Mouse (Mus musculus): ENCODE data around the gene Rptn.
"Not testable (repeated sequence)": the region's sequence is repeated elsewhere in the genome, so short reads cannot be mapped to it uniquely, and the experiment has no call there.

The Rptn gene

GRCm38 (mm10) chr3:93393366-93393765, at the start of gene Rptn:
TSS of gene Rptn (plus strand) at chr3:93393699.
- DNase-seq (ENCODE audit: extremely low spot score) = no peak

- no peak for DNase-seq (ENCODE audit: extremely low spot score)
Observed at GRCm38 (mm10) chr3:93346896-93347295, 46.6 kb upstream of the Rptn start.

- DNase-seq (ENCODE audit: extremely low spot score) = peak; percentile 58
Observed at GRCm38 (mm10) chr3:93360045-93360444, 33.5 kb upstream of the Rptn start.

DNA sequence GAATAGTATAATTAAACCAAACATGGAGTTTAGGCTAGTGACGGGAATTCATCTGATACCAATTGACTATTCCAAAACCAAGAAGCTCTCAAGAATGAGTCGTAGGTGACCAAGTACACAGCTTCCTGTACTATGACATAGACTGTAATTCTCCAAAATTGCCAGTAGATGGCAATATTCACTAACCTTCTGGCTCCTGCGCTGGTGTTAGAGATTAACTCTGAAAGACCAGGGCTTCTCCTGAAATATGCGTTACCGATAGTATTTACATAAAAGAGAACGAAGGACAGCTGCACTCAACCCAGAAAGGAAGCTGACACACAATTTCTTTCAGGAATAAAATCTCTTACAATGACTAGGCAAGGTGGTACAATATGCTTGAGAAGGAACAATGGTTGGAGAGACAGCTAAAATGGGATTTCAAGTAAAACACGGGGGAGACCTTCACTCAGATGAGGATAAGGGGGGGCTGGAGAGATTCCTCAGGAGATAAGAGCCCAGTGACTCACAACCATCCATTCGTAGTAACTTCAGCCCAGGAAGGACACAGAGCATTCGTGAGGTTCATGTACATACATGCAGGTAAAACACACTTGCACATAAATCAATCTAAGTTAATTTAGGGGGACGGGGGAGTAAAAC, 31.4 kb upstream of the Rptn start:
- DNase-seq (ENCODE audit: extremely low spot score) = peak; percentile 45

DNA sequence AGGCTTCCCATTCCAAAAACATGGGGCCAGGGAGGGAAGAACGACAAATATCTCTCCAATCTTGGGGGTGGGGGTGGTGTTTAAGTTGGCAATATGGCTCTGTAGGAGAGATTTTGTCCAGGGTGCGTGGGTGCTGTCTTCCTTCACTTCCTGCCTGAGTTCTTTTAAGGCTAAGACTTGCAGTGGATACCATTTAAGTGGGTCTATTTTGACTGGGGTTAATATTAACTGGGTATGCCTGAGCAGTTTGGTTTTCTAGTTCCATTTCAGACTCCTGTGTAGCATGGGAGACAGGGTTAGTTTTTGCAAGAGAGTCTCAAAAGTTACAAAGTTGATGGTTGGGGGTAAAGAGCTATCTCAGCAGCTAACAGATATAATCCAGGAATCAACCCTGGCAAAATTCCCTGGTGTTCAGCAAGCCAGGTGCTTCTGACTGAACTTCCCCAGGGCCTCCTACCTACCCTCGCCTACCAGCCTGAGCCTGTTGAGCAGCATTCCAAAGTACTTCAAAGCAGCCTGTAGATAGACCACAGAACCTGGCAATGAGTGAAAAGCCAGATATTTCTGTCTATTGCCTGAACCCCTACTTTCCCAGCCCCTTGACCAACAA, 26.4 kb upstream of the Rptn start:
- DNase-seq (ENCODE audit: extremely low spot score) = no peak

- no peak for DNase-seq (ENCODE audit: extremely low spot score)
Observed at GRCm38 (mm10) chr3:93368171-93368570, 25.3 kb upstream of the Rptn start.

DNA sequence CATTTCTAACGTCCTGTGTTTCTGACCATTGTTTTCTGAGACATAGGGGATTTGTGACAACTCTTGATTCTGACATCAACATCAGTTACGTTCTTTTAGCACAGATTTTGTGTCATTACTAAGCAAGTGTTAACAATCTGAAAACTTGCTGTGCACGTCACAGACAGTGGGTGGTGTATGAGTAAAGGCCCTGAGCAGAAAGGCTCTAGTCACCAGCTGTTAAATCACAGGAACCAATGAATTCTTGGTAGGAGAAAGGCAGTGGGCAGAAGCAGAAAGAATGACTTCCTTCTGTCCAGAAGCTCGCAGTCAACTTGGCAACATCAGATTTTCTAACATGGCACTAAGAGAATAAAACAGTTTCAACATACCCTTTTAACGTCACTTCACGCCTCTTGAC, 20.1 kb upstream of the Rptn start:
- no peak for DNase-seq (ENCODE audit: extremely low spot score)

DNA sequence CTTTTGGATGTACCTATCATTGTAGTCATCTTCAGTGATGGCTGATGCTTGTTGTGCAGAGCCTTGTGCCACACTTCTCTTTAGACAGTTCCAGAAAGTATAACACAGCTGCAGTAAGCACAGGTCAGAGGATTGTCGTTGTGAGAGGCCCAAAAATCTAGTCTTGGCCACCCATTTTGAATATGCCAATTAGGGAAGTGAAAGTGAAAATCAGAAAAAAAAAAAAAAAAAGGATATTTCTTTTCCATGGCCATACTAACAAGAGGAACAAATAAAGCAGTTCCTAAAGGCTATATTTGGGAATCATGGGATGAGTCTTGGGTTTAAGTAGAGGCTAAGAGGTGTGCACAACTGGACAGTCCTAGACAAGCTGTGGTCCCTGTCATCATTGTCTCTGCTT, 18.3 kb upstream of the Rptn start:
- DNase-seq (ENCODE audit: extremely low spot score) = no peak

GRCm38 (mm10) chr3:93375601-93376000, 17.9 kb upstream of the Rptn start:
- DNase-seq (ENCODE audit: extremely low spot score) = no peak

DNA sequence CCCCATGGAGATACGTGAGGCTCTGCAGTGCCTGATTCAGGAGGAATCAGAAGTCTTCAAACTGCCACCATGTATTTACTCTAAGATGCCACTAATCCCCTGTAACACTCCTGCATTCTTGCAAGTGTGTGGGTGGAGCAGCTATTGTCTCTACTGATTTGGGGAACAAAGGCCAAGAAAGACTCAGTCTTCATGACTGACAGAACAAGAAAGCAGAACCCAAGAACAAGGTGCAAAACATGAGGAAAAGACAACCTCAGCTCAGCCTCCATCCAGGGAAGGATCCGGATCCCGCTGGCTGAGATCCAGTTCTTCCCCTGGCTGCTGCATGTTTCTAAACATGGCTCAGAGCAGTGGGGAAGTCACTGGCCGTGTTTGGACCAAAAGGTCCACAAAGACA, 15.4 kb upstream of the Rptn start:
- DNase-seq (ENCODE audit: extremely low spot score) = no peak

- DNase-seq (ENCODE audit: extremely low spot score) = no peak
Observed at GRCm38 (mm10) chr3:93403936-93404335, 10.4 kb downstream of the Rptn start.

DNA sequence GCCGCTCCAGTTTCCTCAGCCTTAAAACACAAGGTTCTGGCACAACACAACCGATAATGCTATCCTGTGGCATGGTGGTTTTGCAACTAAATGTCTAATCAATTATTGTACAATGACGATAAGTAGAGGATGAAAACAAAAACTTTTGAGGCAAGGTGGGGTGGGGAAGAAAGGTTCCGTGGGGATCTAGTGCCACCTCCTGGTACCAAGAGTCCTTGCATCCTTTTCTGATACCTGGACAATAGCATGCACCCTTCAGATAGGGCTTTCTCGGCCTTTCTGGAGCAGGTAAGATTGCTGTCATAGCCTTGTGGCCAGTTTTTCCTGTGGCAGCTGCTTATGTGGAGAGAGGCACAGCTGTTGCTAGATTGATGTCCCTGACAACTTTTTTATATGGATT, 13.5 kb downstream of the Rptn start:
- peak; percentile 19 for DNase-seq (ENCODE audit: extremely low spot score)

GRCm38 (mm10) chr3:93411905-93412304, 18.4 kb downstream of the Rptn start:
- DNase-seq (ENCODE audit: extremely low spot score) = no peak

- no peak for DNase-seq (ENCODE audit: extremely low spot score)
Observed at GRCm38 (mm10) chr3:93431673-93432072, 38.2 kb downstream of the Rptn start.

DNA sequence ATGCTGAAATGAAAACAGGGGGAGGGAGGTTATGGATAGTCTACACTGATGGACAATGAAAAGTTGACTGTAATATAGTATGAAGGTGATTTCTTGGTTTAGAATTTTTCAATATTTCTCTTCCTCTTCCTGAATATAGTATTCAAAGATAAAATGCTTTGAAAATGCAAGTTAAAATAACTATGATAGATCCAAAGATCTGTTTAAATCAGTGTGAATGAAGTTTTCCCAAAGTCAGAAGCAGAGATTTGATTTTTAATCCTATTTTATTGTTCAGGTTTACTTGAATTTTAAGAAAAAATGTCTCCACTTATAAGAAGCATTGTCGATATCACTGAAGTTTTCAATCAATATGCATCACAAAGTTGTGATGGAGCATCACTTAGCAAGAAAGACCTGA, 48.5 kb downstream of the Rptn start, which contains the start of gene Tchh:
TSS of gene Tchh (plus strand) at position 301 of the 400 bp plus-strand sequence.
- no peak for DNase-seq (ENCODE audit: extremely low spot score)

GRCm38 (mm10) chr3:93443501-93444101, 50.1 kb downstream of the Rptn start:
- DNase-seq (ENCODE audit: extremely low spot score) = peak; percentile 73

GRCm38 (mm10) chr3:93444343-93445164, 51.1 kb downstream of the Rptn start:
- peak; percentile 82 for DNase-seq (ENCODE audit: extremely low spot score)

DNA sequence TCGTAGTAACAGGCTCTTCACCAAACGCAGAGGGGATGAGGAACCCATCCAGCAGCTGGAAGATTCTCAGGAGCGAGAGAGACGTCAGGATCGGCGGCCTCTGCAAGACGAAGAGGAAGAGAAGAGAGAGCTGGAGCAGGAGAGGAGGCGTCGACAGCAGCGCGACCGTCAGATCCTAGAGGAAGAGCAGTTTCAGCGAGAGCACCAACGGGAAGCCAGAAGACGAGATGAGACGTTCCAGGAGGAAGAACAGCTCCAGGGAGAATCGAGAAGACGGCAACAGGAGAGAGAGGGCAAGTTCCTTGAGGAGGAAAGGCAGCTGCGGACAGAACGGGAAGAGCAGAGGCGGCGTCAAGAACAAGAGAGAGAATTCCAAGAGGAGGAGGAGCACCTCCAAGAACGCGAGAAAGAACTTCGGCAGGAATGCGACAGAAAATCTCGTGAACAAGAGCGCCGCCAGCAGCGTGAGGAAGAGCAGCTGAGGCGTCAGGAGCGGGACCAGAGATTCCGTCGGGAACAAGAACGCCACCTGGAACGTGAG, 51.7 kb downstream of the Rptn start:
- DNase-seq (ENCODE audit: extremely low spot score) = peak; percentile 51

- DNase-seq (ENCODE audit: extremely low spot score) = peak; percentile 63
Observed at GRCm38 (mm10) chr3:93446128-93446755, 52.7 kb downstream of the Rptn start.

DNA sequence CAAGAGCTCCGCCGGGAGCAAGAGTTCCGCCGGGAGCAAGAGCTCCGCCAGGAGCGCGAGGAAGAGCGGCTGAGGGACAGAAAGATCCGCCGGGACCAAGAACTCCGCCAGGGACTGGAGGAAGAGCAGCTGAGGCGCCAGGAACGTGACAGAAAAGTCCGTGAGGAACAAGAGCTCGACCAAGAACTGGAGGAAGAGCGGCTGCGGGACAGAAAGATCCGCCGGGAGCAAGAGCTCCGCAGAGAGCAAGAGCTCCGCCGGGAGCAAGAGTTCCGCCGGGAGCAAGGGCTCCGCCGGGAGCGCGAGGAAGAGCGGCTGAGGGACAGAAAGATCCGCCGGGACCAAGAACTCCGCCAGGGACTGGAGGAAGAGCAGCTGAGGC, 53.2 kb downstream of the Rptn start:
- not testable (repeated sequence) for DNase-seq (ENCODE audit: extremely low spot score)

DNA sequence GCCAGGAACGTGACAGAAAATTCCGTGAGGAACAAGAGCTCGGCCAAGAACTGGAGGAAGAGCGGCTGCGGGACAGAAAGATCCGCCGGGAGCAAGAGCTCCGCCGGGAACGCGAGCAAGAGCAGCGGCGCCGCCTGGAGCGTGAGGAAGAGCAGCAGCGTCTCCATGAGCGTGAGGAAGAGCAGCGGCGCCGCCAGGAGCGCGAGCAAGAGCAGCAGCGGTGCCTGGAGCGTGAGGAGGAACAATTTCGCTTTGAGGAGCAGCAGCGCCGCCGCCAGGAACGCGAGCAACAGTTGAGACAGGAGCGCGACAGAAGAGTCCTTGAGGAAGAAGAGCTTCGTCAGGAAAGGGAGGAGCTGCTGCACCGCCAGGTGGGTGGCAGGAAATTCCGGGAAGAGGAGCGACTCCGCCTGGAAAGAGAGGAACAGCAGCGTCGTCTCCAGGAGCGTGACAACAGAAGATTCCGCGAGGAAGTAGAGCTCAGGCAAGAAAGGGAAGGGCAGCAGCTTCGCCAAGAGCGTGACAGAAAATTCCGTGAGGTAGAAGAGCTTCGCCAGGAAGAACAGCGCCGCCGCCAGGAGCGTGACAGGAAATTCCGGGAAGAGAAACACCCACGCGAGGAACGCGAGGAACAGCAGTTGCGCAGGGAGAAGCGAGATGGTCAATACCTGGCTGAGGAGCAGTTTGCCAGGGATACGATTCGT, 53.8 kb downstream of the Rptn start:
- peak; percentile 78 for DNase-seq (ENCODE audit: extremely low spot score)

All from embryo, embryonic 9.5 days (tissue).